In genomic region chr13:23730479-23730878, GRCm38 (mm10) we compare ENCODE assay signal across 11 mouse cellular contexts. TPM values are rescaled to one million over a fixed set of nuclear protein-coding genes. Genes with fewer than 3 reads are reported as not detected.
A peak's percentile ranks its signal among the peaks of the same experiment; 100 is the strongest.
DNase-seq lines count a peak whose midpoint lies in the region; ATAC-seq and TF ChIP-seq lines count a peak whose summit lies in the region.
"Had no signal": no experiment of that assay in that cellular context is flagged by ENCODE, and none has a peak within 500 bp of the region (broad histone marks: within the 10 kb centered on the region; RNA-seq: fewer than 3 reads in every experiment).

No protein-coding gene starts in this region.

- 0 out of 2 replicates have a peak overlapping the region, but pooled peaks have one; percentile 18 for H3K27ac ChIP-seq in brown adipose tissue, adult 24 weeks (replicated peaks; ENCODE audit: low read depth, low read length)
- no peak overlapping the region for H3K27ac ChIP-seq in liver, postnatal 0 days (ENCODE audit: low read depth)
- H3K27ac ChIP-seq in thymus, adult 2 months (ENCODE audit: control insufficient read depth, insufficient read depth, low read length) = no peak overlapping the region
- H3K27ac ChIP-seq: embryonic facial prominence, embryonic 15.5 days; macrophage; neural tube, embryonic 12.5 days had no signal

- no peaks in the 10 kb centered on the region for H3K27me3 ChIP-seq in liver, postnatal 0 days (ENCODE audit: insufficient read depth, low read length)
- H3K27me3 ChIP-seq in thymus, adult 2 months (ENCODE audit: control insufficient read depth, insufficient read depth, low read length) = no peaks in the 10 kb centered on the region
- H3K27me3 ChIP-seq: embryonic facial prominence, embryonic 15.5 days; neural tube, embryonic 12.5 days had no signal

- no peak for TF ChIP-seq POLR2A in thymus, adult 2 months (IDR thresholded peaks at IDR 0.05; ENCODE audit: control insufficient read depth, extremely low read depth, insufficient read depth, low read length, poor library complexity)

- peak overlapping the region; percentile 10 for H3K4me2 ChIP-seq in liver, postnatal 0 days (ENCODE audit: low read depth, low read length)
- H3K4me2 ChIP-seq: embryonic facial prominence, embryonic 15.5 days; neural tube, embryonic 12.5 days had no signal

- peak; percentile 17; the same call in 1 of the 2 replicates for TF ChIP-seq EP300 in liver, postnatal 0 days (IDR thresholded peaks at IDR 0.05; ENCODE audit: low read depth)

- H3K9ac ChIP-seq in liver, postnatal 0 days (replicated peaks) = no peak overlapping the region
- H3K9ac ChIP-seq: embryonic facial prominence, embryonic 15.5 days; neural tube, embryonic 12.5 days had no signal

- peak; percentile 23 for DNase-seq in embryo, embryonic 10.5 days (ENCODE audit: low spot score)
- DNase-seq in embryo, embryonic 9.5 days (ENCODE audit: extremely low spot score) = no peak
- peak; percentile 59 for DNase-seq in kidney, adult 18-20 months
- peak; percentile 69 for DNase-seq in liver, postnatal 0 days
- DNase-seq in cerebellum, adult 9-10 months = no peak
- DNase-seq in thymus, adult 2 months = no peak

- no peak for TF ChIP-seq CTCF in liver, postnatal 0 days (IDR thresholded peaks at IDR 0.05; ENCODE audit: low read depth)
- no peak for TF ChIP-seq CTCF in thymus, adult 2 months (IDR thresholded peaks at IDR 0.05; ENCODE audit: borderline replicate concordance, control insufficient read depth, extremely low read depth, insufficient read depth, low read length, poor library complexity)

- 49% methylated on average over 8 of the region's 8 CpGs for WGBS in liver, postnatal 0 days (ENCODE audit: insufficient replicate concordance)
- 90% methylated on average over 8 of the region's 8 CpGs for WGBS in thymus, adult 2 months

- H3K4me3 ChIP-seq in brown adipose tissue, adult 24 weeks (ENCODE audit: insufficient read depth, low read depth, low read length) = no peak overlapping the region
- H3K4me3 ChIP-seq in liver, postnatal 0 days (ENCODE audit: low read depth, low read length) = no peak overlapping the region
- no peak overlapping the region for H3K4me3 ChIP-seq in thymus, adult 2 months (ENCODE audit: control insufficient read depth, insufficient read depth, low read length)
- H3K4me3 ChIP-seq: embryonic facial prominence, embryonic 15.5 days; neural tube, embryonic 12.5 days had no signal

- peak; percentile 92 for ATAC-seq in liver, postnatal 0 days
- no peak for ATAC-seq in activated CD4-positive, CD25-positive, alpha-beta regulatory T cell, adult 4 months

- peaks cover 4% of the 10 kb centered on the region; the same call in 1 of the 2 replicates for H3K4me1 ChIP-seq in brown adipose tissue, adult 24 weeks (ENCODE audit: control insufficient read depth, insufficient read depth, insufficient read length, low read length)
- H3K4me1 ChIP-seq in liver, postnatal 0 days (ENCODE audit: insufficient read depth) = peaks cover 15% of the 10 kb centered on the region
- peaks cover 18% of the 10 kb centered on the region for H3K4me1 ChIP-seq in thymus, adult 2 months (replicated peaks; ENCODE audit: control insufficient read depth, insufficient read depth, low read length)
- H3K4me1 ChIP-seq: embryonic facial prominence, embryonic 15.5 days; neural tube, embryonic 12.5 days had no signal

- H3K9me3 ChIP-seq in liver, postnatal 0 days (ENCODE audit: low read length) = no peaks in the 10 kb centered on the region
- H3K9me3 ChIP-seq: embryonic facial prominence, embryonic 15.5 days; neural tube, embryonic 12.5 days had no signal

- H3K36me3 ChIP-seq in liver, postnatal 0 days (replicated peaks; ENCODE audit: insufficient read depth, low read length) = no peaks in the 10 kb centered on the region
- H3K36me3 ChIP-seq in thymus, adult 2 months (ENCODE audit: control insufficient read depth, insufficient read depth, low read length) = no peaks in the 10 kb centered on the region
- H3K36me3 ChIP-seq: embryonic facial prominence, embryonic 15.5 days; neural tube, embryonic 12.5 days had no signal

RNA-seq across cellular contexts. Expression of gene Hist1h1c, which starts 8.1 kb away (rescaled TPM):
- 112 and 175 TPM in 2 replicates for polyA plus RNA-seq in brown adipose tissue, adult 24 weeks (2012; ENCODE audit: insufficient read depth, insufficient read length, missing spikeins)
- polyA plus RNA-seq in liver, postnatal 0 days (2015; fragmentation: Nextera tagmentation; extraction: Ambion mirVana) = 69.6 and 74.1 TPM in 2 replicates
- 10 to 100 TPM in 1 of 2 experiments, 1 to 10 TPM in 1; 5.3 to 15.2 TPM for polyA plus RNA-seq in activated CD4-positive, CD25-positive, alpha-beta regulatory T cell, adult 4 months (2017; shearing (Covaris generic))
- 40.9 and 48.1 TPM in 2 replicates for polyA plus RNA-seq in thymus, adult 2 months (2012; rRNA removed)

RNA-seq across cellular contexts. Expression of gene Hist1h3c, which starts 14.9 kb away (rescaled TPM):
- not detected in 2 replicates for polyA plus RNA-seq in brown adipose tissue, adult 24 weeks (2012; ENCODE audit: insufficient read depth, insufficient read length, missing spikeins)
- polyA plus RNA-seq in liver, postnatal 0 days (2015; fragmentation: Nextera tagmentation; extraction: Ambion mirVana) = 2.8 and 3.5 TPM in 2 replicates
- polyA plus RNA-seq in activated CD4-positive, CD25-positive, alpha-beta regulatory T cell, adult 4 months (2017; shearing (Covaris generic)) = 1 to 10 TPM in 1 of 2 experiments, not detected in 1; 2.4 TPM
- 377 and 602 TPM in 2 replicates for polyA plus RNA-seq in thymus, adult 2 months (2012; rRNA removed)
- polyA plus RNA-seq: macrophage had no signal

RNA-seq across cellular contexts. Expression of gene Hist1h2bb, which starts 16.1 kb away (rescaled TPM):
- not detected in 2 replicates for polyA plus RNA-seq in brown adipose tissue, adult 24 weeks (2012; ENCODE audit: insufficient read depth, insufficient read length, missing spikeins)
- polyA plus RNA-seq in liver, postnatal 0 days (2015; fragmentation: Nextera tagmentation; extraction: Ambion mirVana) = 1.6 and 2.7 TPM in 2 replicates
- under 1 TPM in 1 of 2 experiments, not detected in 1; 0.73 TPM for polyA plus RNA-seq in activated CD4-positive, CD25-positive, alpha-beta regulatory T cell, adult 4 months (2017; shearing (Covaris generic))
- polyA plus RNA-seq in thymus, adult 2 months (2012; rRNA removed) = 160 and 224 TPM in 2 replicates
- polyA plus RNA-seq: macrophage had no signal

RNA-seq across cellular contexts. Expression of gene Hfe, which starts 19.8 kb away (rescaled TPM):
- polyA plus RNA-seq in brown adipose tissue, adult 24 weeks (2012; ENCODE audit: insufficient read depth, insufficient read length, missing spikeins) = 30.2 and 34.3 TPM in 2 replicates
- polyA plus RNA-seq in liver, postnatal 0 days (2015; fragmentation: Nextera tagmentation; extraction: Ambion mirVana) = 24.0 and 25.1 TPM in 2 replicates
- polyA plus RNA-seq in activated CD4-positive, CD25-positive, alpha-beta regulatory T cell, adult 4 months (2017; shearing (Covaris generic)) = under 1 TPM in 1 of 2 experiments, not detected in 1; 0.80 TPM
- 9.8 and 13.5 TPM in 2 replicates for polyA plus RNA-seq in thymus, adult 2 months (2012; rRNA removed)

RNA-seq across cellular contexts. Expression of gene Hist1h2ab, which starts 20.4 kb away (rescaled TPM):
- not detected in 2 replicates for polyA plus RNA-seq in brown adipose tissue, adult 24 weeks (2012; ENCODE audit: insufficient read depth, insufficient read length, missing spikeins)
- 46.5 and 47.4 TPM in 2 replicates for polyA plus RNA-seq in liver, postnatal 0 days (2015; fragmentation: Nextera tagmentation; extraction: Ambion mirVana)
- polyA plus RNA-seq in activated CD4-positive, CD25-positive, alpha-beta regulatory T cell, adult 4 months (2017; shearing (Covaris generic)) = 1 to 10 TPM; 9.5 to 10.0 TPM
- 258 and 455 TPM in 2 replicates for polyA plus RNA-seq in thymus, adult 2 months (2012; rRNA removed)
- polyA plus RNA-seq: macrophage had no signal

Comparison
In these comparisons a context has a peak if more than half of its experiments do, and no peak if none do; other contexts are left out.
1. DNase-seq: peak in embryo, embryonic 10.5 days (single experiment), kidney, adult 18-20 months (single experiment) and liver, postnatal 0 days (single experiment); none in embryo, embryonic 9.5 days (single experiment), cerebellum, adult 9-10 months (single experiment) and thymus, adult 2 months (single experiment).
2. RNA of gene Hist1h3c, which starts 14.9 kb away (polyA plus RNA-seq): 377 to 602 TPM in thymus, adult 2 months; 2.8 to 3.5 TPM in liver, postnatal 0 days, 2.4 TPM in activated CD4-positive, CD25-positive, alpha-beta regulatory T cell, adult 4 months and not detected in brown adipose tissue, adult 24 weeks; every median in the first group is over 10 times any median in the second.
3. RNA of gene Hist1h2bb, which starts 16.1 kb away (polyA plus RNA-seq): 160 to 224 TPM in thymus, adult 2 months; 1.6 to 2.7 TPM in liver, postnatal 0 days, 0.73 TPM in activated CD4-positive, CD25-positive, alpha-beta regulatory T cell, adult 4 months and not detected in brown adipose tissue, adult 24 weeks; every median in the first group is over 10 times any median in the second.